Mouse (Mus musculus) activated CD4-positive, CD25-positive, alpha-beta regulatory T cell, adult 4 months (primary cell): ENCODE data around the gene Rtf2. TPM values are rescaled to one million over a fixed set of nuclear protein-coding genes. Genes with fewer than 3 reads are reported as not detected.

Experiments
- ATAC-seq: one replicate; pipeline ENCODE4 v1.8.0; 2017
- polyA plus RNA-seq, 2 experiments: library from polyadenylated mRNA; unstranded; fragments of 100-300 nt; shearing (Covaris generic); gene quantifications; one replicate each; pipeline ENCODE4 v1.2.1; 2017

The Rtf2 gene
- polyA plus RNA-seq, 2 experiments from 2014 or later: 99.4 to 120 TPM

DNA sequence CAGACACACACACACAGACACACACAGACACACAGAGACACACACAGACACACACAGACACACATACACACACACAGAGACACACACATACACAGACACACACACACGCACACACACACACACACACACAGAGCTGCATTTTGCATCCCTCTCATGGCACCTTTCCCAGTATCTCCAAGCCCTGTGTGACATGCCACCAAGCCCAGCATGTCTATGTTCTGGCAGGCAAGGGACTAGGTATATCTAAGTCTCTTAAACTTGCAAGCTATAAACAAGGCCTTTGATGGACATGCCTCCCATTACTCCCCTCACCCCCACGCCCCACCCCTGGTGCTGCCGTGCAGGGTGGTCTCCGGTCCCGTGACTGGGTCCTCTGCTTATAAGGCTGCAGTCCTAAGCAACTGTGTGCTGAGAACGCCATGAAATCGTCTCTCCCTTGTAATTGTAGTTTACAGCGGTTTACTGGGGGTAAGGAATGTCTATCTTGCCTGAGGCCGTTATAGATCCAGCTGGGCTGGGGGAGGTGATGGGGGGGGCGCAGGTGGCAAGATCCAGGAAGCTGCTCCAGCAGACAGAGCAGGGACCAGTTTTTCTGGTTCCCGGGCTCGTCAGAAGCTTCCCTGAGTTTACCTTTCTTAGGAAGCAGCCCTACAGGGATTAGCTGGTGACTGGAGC is 44.5 kb downstream of the Rtf2 start:
- ATAC-seq: no peak

GRCm38 (mm10) chr2:172496736-172497345 is 56.5 kb downstream of the Rtf2 start:
- ATAC-seq: no peak

DNA sequence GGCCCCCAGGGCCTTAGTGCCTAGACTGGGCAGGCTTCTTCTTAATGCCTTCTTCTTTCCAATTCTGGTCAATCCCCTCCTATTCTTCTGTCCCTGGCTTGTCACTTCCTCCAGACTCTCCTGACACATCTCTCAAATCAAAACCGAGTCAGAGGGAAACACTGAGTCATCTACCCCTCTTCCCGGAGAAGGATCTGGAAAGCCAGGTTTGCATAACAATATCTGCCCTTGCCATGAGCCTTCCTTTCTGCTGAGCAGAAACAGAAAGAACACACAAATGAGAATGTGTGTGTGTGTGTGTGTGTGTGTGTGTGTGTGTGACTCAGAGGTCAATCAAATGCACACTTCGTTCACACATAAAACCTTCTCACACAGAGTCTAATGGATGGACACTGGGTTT is 58.5 kb downstream of the Rtf2 start:
- no peak for ATAC-seq

- ATAC-seq: no peak
Observed at GRCm38 (mm10) chr2:172500752-172501316, 60.5 kb downstream of the Rtf2 start.

DNA sequence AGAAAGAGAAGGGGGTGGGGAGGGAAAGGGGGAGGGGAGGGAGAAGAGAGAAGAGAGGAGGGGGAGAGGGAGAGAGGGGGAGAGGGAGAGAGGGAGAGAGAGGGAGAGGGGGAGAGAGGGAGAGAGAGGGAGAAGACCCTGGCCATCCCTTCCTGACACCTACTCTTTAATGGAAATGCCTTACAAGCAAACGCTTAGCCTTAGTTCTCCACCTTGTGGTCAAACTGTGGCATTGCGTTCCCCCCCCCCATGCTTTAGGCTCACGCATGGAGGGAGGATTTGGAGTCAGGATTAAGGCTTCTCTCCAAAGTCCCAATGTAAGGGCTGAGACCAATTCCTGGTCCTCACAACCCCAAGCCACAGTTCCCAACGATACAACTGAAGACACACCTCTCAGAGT is 61.0 kb downstream of the Rtf2 start:
- ATAC-seq: no peak

- ATAC-seq: no peak
Observed at GRCm38 (mm10) chr2:172502168-172502567, 61.8 kb downstream of the Rtf2 start.

- no peak for ATAC-seq
Observed at GRCm38 (mm10) chr2:172506121-172506520, 65.8 kb downstream of the Rtf2 start.

DNA sequence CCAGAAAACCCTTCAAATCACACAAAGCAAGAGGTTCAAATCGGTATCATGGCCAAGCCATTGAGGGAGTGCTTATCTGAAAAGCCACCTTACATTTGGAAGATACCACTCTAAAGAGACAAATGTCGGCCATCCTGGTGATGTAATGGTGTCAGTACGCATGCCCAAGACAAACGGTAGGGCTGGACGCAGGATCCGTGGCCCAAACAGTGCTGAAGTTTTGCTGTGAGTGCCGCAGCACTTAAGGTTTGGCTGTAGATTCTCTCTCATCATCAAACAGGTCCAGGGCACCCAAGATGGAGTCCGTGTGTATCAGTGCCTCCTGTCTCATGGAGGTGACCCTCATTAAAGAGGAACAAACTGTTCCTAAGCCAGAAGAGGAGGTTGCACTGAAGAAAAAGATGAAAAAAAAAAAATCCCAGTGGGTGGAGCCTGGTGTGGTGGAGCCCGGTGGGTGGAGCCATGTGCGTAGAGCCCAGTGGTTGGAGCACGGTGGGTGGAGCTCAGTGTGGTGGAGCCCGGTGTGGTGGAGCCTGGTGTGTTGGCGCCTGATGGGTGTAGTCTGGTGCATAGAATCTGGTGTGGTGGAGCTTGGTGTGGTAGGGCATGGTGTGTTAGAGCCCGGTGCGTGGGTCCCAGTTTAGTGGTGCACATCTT is 69.8 kb downstream of the Rtf2 start:
- ATAC-seq: no peak

GRCm38 (mm10) chr2:172510899-172511298 is 70.5 kb downstream of the Rtf2 start:
- ATAC-seq: no peak

GRCm38 (mm10) chr2:172516407-172516992 is 76.1 kb downstream of the Rtf2 start:
- no peak for ATAC-seq

Other genes starting within 250 kb of the Rtf2 start
- gene Mc3r, start 192.1 kb upstream of the Rtf2 start, polyA plus RNA-seq: not detected
- gene Fam210b, start 95.0 kb upstream of the Rtf2 start, polyA plus RNA-seq: 10 to 100 TPM in 1 of 2 experiments, 1 to 10 TPM in 1; 8.5 to 10.6 TPM
- gene Aurka, start 70.0 kb upstream of the Rtf2 start, polyA plus RNA-seq: 10 to 100 TPM; 14.6 to 18.4 TPM
- 10 to 100 TPM; 32.3 to 35.7 TPM for gene Cstf1, start 69.9 kb upstream of the Rtf2 start, polyA plus RNA-seq
- gene Cass4, start 46.8 kb upstream of the Rtf2 start, polyA plus RNA-seq: 1 to 10 TPM; 7.8 to 9.3 TPM
- 1 to 10 TPM; 4.0 to 7.4 TPM for gene Gcnt7, start 18.0 kb downstream of the Rtf2 start, polyA plus RNA-seq
- gene Fam209, start 32.0 kb downstream of the Rtf2 start, polyA plus RNA-seq: 1 to 10 TPM; 1.6 to 1.9 TPM
- not detected for gene Tfap2c, start 109.0 kb downstream of the Rtf2 start, polyA plus RNA-seq